Mouse (Mus musculus) forebrain, embryonic 10.5 days (tissue): ENCODE data around the gene Fads3. TPM values are rescaled to one million over a fixed set of nuclear protein-coding genes. Genes with fewer than 3 reads are reported as not detected.

Experiments used
- DNase-seq: peaks from one replicate; pipeline ENCODE4 v3.0.0-alpha.2; 2017; ENCODE audit warnings: low spot score; ENCODE audit errors: extremely low spot score
- H3K27ac ChIP-seq: fragments of 300-500 bp; sonication (generic); 2 replicates; pipeline ENCODE4 v1.5.1; 2016; ENCODE audit warnings: mild to moderate bottlenecking
- H3K27me3 ChIP-seq: fragments of 300-500 bp; sonication (generic); 2 replicates; pipeline ENCODE4 v1.6.1; 2016; ENCODE audit warnings: mild to moderate bottlenecking; ENCODE audit not compliant: poor library complexity, severe bottlenecking
- H3K36me3 ChIP-seq: fragments of 300-500 bp; sonication (generic); replicated peaks from 2 replicates; pipeline ENCODE4 v1.6.1; 2016; ENCODE audit warnings: mild to moderate bottlenecking, moderate library complexity
- H3K4me1 ChIP-seq: fragments of 300-500 bp; sonication (generic); 2 replicates; pipeline ENCODE4 v1.6.1; 2016
- H3K4me3 ChIP-seq: fragments of 300-500 bp; sonication (generic); 2 replicates; pipeline ENCODE4 v1.5.1; 2016; ENCODE audit warnings: mild to moderate bottlenecking, moderate library complexity
- H3K9me3 ChIP-seq: fragments of 300-500 bp; sonication (generic); 2 replicates; pipeline ENCODE4 v1.6.1; 2016; ENCODE audit warnings: mild to moderate bottlenecking, moderate library complexity
- WGBS: fragments of 180-500 bp; shearing (Covaris S2); methylation state at CpG from one replicate; pipeline ENCODE4 v1.1.7; 2016; 5-methylcytosine and 5-hydroxymethylcytosine counted together
- polyA plus RNA-seq: library from polyadenylated mRNA; unstranded; fragments of >200 nt; fragmentation: Nextera tagmentation; extraction: Ambion mirVana; gene quantifications from 2 replicates; pipeline ENCODE4 v1.2.1, GENCODE M21; 2016

Fads3 gene
- polyA plus RNA-seq, 1 experiment from 2014 or later: 5.5 TPM

GRCm38 (mm10) chr19:10066502-10066901 lies 25.1 kb downstream of the Fads3 start:
- WGBS: 97% methylated on average over 3 of the region's 3 CpGs

GRCm38 (mm10) chr19:10067701-10068100 lies 26.3 kb downstream of the Fads3 start:
- Histone ChIP-seq H3K36me3 (peaks cover 100% of the 10 kb centered on the region), H3K4me1 (no peaks in the 10 kb centered on the region), H3K27ac (no peak overlapping the region), H3K9me3 (no peaks in the 10 kb centered on the region), H3K4me3 (no peak overlapping the region), H3K27me3 (no peaks in the 10 kb centered on the region)
- DNase-seq: no peak
- 96% methylated on average over 7 of the region's 7 CpGs for WGBS

More at GRCm38 (mm10) chr19:10066502-10066901, 25.1 kb downstream of the Fads3 start:
- peaks cover 3% of the 10 kb centered on the region; the same call in 1 of the 2 replicates for H3K4me1 ChIP-seq
- no peak overlapping the region for H3K4me3 ChIP-seq
- DNase-seq: no peak
- H3K9me3 ChIP-seq: no peaks in the 10 kb centered on the region
- peaks cover 100% of the 10 kb centered on the region for H3K36me3 ChIP-seq
- no peaks in the 10 kb centered on the region for H3K27me3 ChIP-seq
- no peak overlapping the region for H3K27ac ChIP-seq

GRCm38 (mm10) chr19:10070186-10070980 lies 29.0 kb downstream of the Fads3 start:
- Histone ChIP-seq H3K9me3 (no peaks in the 10 kb centered on the region; the same call in 1 of the 2 replicates), H3K36me3 (peaks cover 100% of the 10 kb centered on the region), H3K4me1 (no peaks in the 10 kb centered on the region), H3K27me3 (no peaks in the 10 kb centered on the region), H3K27ac (no peak overlapping the region), H3K4me3 (no peak overlapping the region)
- WGBS: 97% methylated on average over 8 of the region's 8 CpGs
- no peak for DNase-seq

GRCm38 (mm10) chr19:10071166-10071565 lies 29.8 kb downstream of the Fads3 start:
- Histone ChIP-seq H3K9me3 (peaks cover 4% of the 10 kb centered on the region; the same call in 1 of the 2 replicates), H3K36me3 (peaks cover 100% of the 10 kb centered on the region), H3K4me3 (no peak overlapping the region), H3K4me1 (no peaks in the 10 kb centered on the region), H3K27me3 (no peaks in the 10 kb centered on the region), H3K27ac (no peak overlapping the region)
- no peak for DNase-seq
- 86% methylated on average over 5 of the region's 5 CpGs for WGBS

GRCm38 (mm10) chr19:10071892-10072291 lies 30.5 kb downstream of the Fads3 start:
- WGBS: 82% methylated on average over 4 of the region's 4 CpGs
- H3K27me3 ChIP-seq: no peaks in the 10 kb centered on the region
- DNase-seq: no peak

GRCm38 (mm10) chr19:10073145-10073544 lies 31.8 kb downstream of the Fads3 start:
- no peaks in the 10 kb centered on the region for H3K4me1 ChIP-seq
- no peak overlapping the region for H3K27ac ChIP-seq
- WGBS: 97% methylated on average over 5 of the region's 5 CpGs
- H3K36me3 ChIP-seq: peaks cover 100% of the 10 kb centered on the region
- H3K9me3 ChIP-seq: peaks cover 4% of the 10 kb centered on the region; the same call in 1 of the 2 replicates
- DNase-seq: no peak
- H3K4me3 ChIP-seq: no peak overlapping the region
- no peaks in the 10 kb centered on the region for H3K27me3 ChIP-seq

More at GRCm38 (mm10) chr19:10071892-10072291, 30.5 kb downstream of the Fads3 start:
- Histone ChIP-seq H3K36me3 (peaks cover 100% of the 10 kb centered on the region), H3K27ac (no peak overlapping the region), H3K4me1 (no peaks in the 10 kb centered on the region), H3K4me3 (no peak overlapping the region), H3K9me3 (peaks cover 4% of the 10 kb centered on the region; the same call in 1 of the 2 replicates)

- Histone ChIP-seq H3K27me3 (no peaks in the 10 kb centered on the region), H3K36me3 (peaks cover 100% of the 10 kb centered on the region), H3K4me1 (no peaks in the 10 kb centered on the region), H3K4me3 (no peak overlapping the region), H3K27ac (no peak overlapping the region), H3K9me3 (peaks cover 4% of the 10 kb centered on the region; the same call in 1 of the 2 replicates)
- WGBS: 84% methylated on average over 6 of the region's 6 CpGs
- DNase-seq: no peak
Observed at GRCm38 (mm10) chr19:10078392-10078791, 37.0 kb downstream of the Fads3 start.

- 96% methylated on average over 7 of the region's 7 CpGs for whole genome bisulfite sequencing
- no peaks in the 10 kb centered on the region for H3K4me1 ChIP-seq
- H3K36me3 ChIP-seq: peaks cover 100% of the 10 kb centered on the region
- H3K9me3 ChIP-seq: peaks cover 4% of the 10 kb centered on the region; the same call in 1 of the 2 replicates
- no peak overlapping the region for H3K4me3 ChIP-seq
- H3K27ac ChIP-seq: no peak overlapping the region
- H3K27me3 ChIP-seq: no peaks in the 10 kb centered on the region
- no peak for DNase-seq
Observed at GRCm38 (mm10) chr19:10080384-10080783, 39.0 kb downstream of the Fads3 start.

GRCm38 (mm10) chr19:10082105-10082504 lies 40.7 kb downstream of the Fads3 start:
- H3K4me1 ChIP-seq: no peaks in the 10 kb centered on the region
- no peak overlapping the region for H3K4me3 ChIP-seq
- DNase-seq: no peak
- H3K9me3 ChIP-seq: no peaks in the 10 kb centered on the region
- no peaks in the 10 kb centered on the region for H3K27me3 ChIP-seq
- peaks cover 100% of the 10 kb centered on the region for H3K36me3 ChIP-seq
- 86% methylated on average over 3 of the region's 3 CpGs for WGBS
- H3K27ac ChIP-seq: no peak overlapping the region

GRCm38 (mm10) chr19:10085454-10085853 lies 44.1 kb downstream of the Fads3 start:
- Histone ChIP-seq H3K36me3 (peaks cover 100% of the 10 kb centered on the region), H3K4me3 (no peak overlapping the region), H3K27me3 (no peaks in the 10 kb centered on the region), H3K4me1 (no peaks in the 10 kb centered on the region), H3K27ac (no peak overlapping the region), H3K9me3 (no peaks in the 10 kb centered on the region)
- no peak for DNase-seq
- 85% methylated on average over 9 of the region's 9 CpGs for WGBS

- H3K4me1 ChIP-seq: no peaks in the 10 kb centered on the region
- 91% methylated on average over 4 of the region's 4 CpGs for WGBS
- H3K4me3 ChIP-seq: no peak overlapping the region
- H3K36me3 ChIP-seq: peaks cover 100% of the 10 kb centered on the region
- H3K9me3 ChIP-seq: no peaks in the 10 kb centered on the region
- H3K27ac ChIP-seq: no peak overlapping the region
- DNase-seq: no peak
- no peaks in the 10 kb centered on the region for H3K27me3 ChIP-seq
Observed at GRCm38 (mm10) chr19:10086976-10087375, 45.6 kb downstream of the Fads3 start.

- 89% methylated on average over 4 of the region's 4 CpGs for WGBS
- Histone ChIP-seq H3K27me3 (no peaks in the 10 kb centered on the region), H3K27ac (no peak overlapping the region), H3K36me3 (peaks cover 100% of the 10 kb centered on the region), H3K9me3 (no peaks in the 10 kb centered on the region), H3K4me1 (peaks cover 38% of the 10 kb centered on the region), H3K4me3 (no peak overlapping the region)
- DNase-seq: no peak
Observed at GRCm38 (mm10) chr19:10093829-10094228, 52.5 kb downstream of the Fads3 start.

GRCm38 (mm10) chr19:10094695-10095094 lies 53.3 kb downstream of the Fads3 start:
- H3K4me1 ChIP-seq: peaks cover 47% of the 10 kb centered on the region
- 94% methylated on average over 4 of the region's 4 CpGs for WGBS

More at GRCm38 (mm10) chr19:10094695-10095094, 53.3 kb downstream of the Fads3 start:
- Histone ChIP-seq H3K4me3 (no peak overlapping the region), H3K27ac (no peak overlapping the region), H3K9me3 (no peaks in the 10 kb centered on the region), H3K36me3 (peaks cover 100% of the 10 kb centered on the region), H3K27me3 (no peaks in the 10 kb centered on the region)
- no peak for DNase-seq
